Mouse (Mus musculus) testis, adult 2 months (tissue): Measurements from ENCODE around the gene Sgk2.

Source experiments
- CTCF ChIP-seq: fragments of 200-500 bp; IDR thresholded peaks from 2 replicates; pipeline ENCODE4 v1.5.1; 2012; ENCODE audit warnings: low read depth, mild to moderate bottlenecking, inconsistent platforms, low read length, moderate library complexity; ENCODE audit not compliant: control insufficient read depth, insufficient read depth, insufficient replicate concordance
- POLR2A ChIP-seq: fragments of 200-500 bp; IDR thresholded peaks from 2 replicates; pipeline ENCODE4 v1.6.1; 2012; ENCODE audit warnings: low read depth, mild to moderate bottlenecking, inconsistent platforms, low read length, moderate library complexity; ENCODE audit not compliant: control insufficient read depth

GRCm38 (mm10) chr2:162947736-162948135 is 39.4 kb upstream of the Sgk2 start:
- TF ChIP-seq CTCF, result no peak
- no peak for TF ChIP-seq POLR2A
